In genomic region chr2:173278846-173279580, GRCm38 (mm10) we compare ENCODE assay signal across 9 mouse cellular contexts. TPM values are rescaled to one million over a fixed set of nuclear protein-coding genes. Genes with fewer than 3 reads are reported as not detected.
DNase-seq lines count a peak whose midpoint lies in the region; ATAC-seq and TF ChIP-seq lines count a peak whose summit lies in the region.
"Had no signal": no experiment of that assay in that cellular context is flagged by ENCODE, and none has a peak within 500 bp of the region (broad histone marks: within the 10 kb centered on the region; RNA-seq: fewer than 3 reads in every experiment).

No protein-coding gene starts in this region.

- WGBS in liver, adult 2 months = 84% methylated on average over 16 of the region's 16 CpGs
- 69% methylated on average over 16 of the region's 16 CpGs for WGBS in liver, embryonic 11.5 days

- no peaks in the 10 kb centered on the region for H3K27me3 ChIP-seq in liver, adult 2 months (ENCODE audit: control insufficient read depth, insufficient read depth, low read length)
- H3K27me3 ChIP-seq in liver, embryonic 11.5 days (replicated peaks; ENCODE audit: control insufficient read depth, insufficient read depth, low read length) = peaks cover 41% of the 10 kb centered on the region
- 0 out of 2 replicates have a peak, but pooled peaks cover 3% of the 10 kb centered on the region for H3K27me3 ChIP-seq in splenic B cell, adult 2 months (ENCODE audit: control insufficient read depth, insufficient read depth, low read length, poor library complexity, severe bottlenecking)

- H3K4me1 ChIP-seq in liver, adult 2 months (ENCODE audit: control insufficient read depth, insufficient read depth, low read length) = peaks cover 11% of the 10 kb centered on the region
- H3K4me1 ChIP-seq in liver, embryonic 11.5 days (replicated peaks; ENCODE audit: control insufficient read depth, insufficient read depth, low read length) = no peaks in the 10 kb centered on the region
- H3K4me1 ChIP-seq in brown adipose tissue, adult 24 weeks (ENCODE audit: control insufficient read depth, insufficient read depth, insufficient read length, low read length) = peaks cover 7% of the 10 kb centered on the region

- ATAC-seq in cerebellum, adult (ENCODE audit: insufficient number of reproducible peaks, low FRiP score, low TSS enrichment) = no peak
- ATAC-seq in liver, embryonic 11.5 days (replicated peaks; ENCODE audit: low FRiP score) = no peak

- H3K9me3 ChIP-seq in liver, embryonic 11.5 days (ENCODE audit: control insufficient read depth, low read length) = no peaks in the 10 kb centered on the region

- no peaks in the 10 kb centered on the region for H3K79me2 ChIP-seq in liver, adult 2 months (ENCODE audit: control insufficient read depth, insufficient read depth, low read length)

- H3K27ac ChIP-seq in liver, adult 2 months (replicated peaks; ENCODE audit: insufficient read depth, low read depth, low read length) = no peak overlapping the region
- no peak overlapping the region for H3K27ac ChIP-seq in liver, embryonic 11.5 days (ENCODE audit: low read depth, low read length)
- H3K27ac ChIP-seq in brown adipose tissue, adult 24 weeks (replicated peaks; ENCODE audit: low read depth, low read length) = peak overlapping the region; percentile 96

- H3K4me3 ChIP-seq in liver, adult 2 months (ENCODE audit: insufficient read depth, low read depth, low read length) = no peak overlapping the region
- no peak overlapping the region for H3K4me3 ChIP-seq in liver, embryonic 11.5 days (ENCODE audit: low read depth, low read length)
- H3K4me3 ChIP-seq in brown adipose tissue, adult 24 weeks (ENCODE audit: insufficient read depth, low read depth, low read length) = no peak overlapping the region

- TF ChIP-seq CTCF in liver, adult 2 months (IDR thresholded peaks at IDR 0.05; ENCODE audit: low read depth, low read length) = peak; percentile 50; the same call in 1 of the 2 replicates

- H3K4me2 ChIP-seq in liver, embryonic 11.5 days = no peak overlapping the region

- no peaks in the 10 kb centered on the region for H3K36me3 ChIP-seq in liver, adult 2 months (ENCODE audit: control insufficient read depth, insufficient read depth, low read length)
- no peaks in the 10 kb centered on the region for H3K36me3 ChIP-seq in liver, embryonic 11.5 days (ENCODE audit: control insufficient read depth, insufficient read depth, low read length)
- H3K36me3 ChIP-seq in splenic B cell, adult 2 months (ENCODE audit: control insufficient read depth, insufficient read depth, low read length, poor library complexity, severe bottlenecking) = no peaks in the 10 kb centered on the region

- H3K9ac ChIP-seq in liver, adult 2 months (ENCODE audit: low read depth, low read length) = no peak overlapping the region
- no peak overlapping the region for H3K9ac ChIP-seq in liver, embryonic 11.5 days (ENCODE audit: low read depth, low read length)

- TF ChIP-seq POLR2A in liver, adult 2 months (IDR thresholded peaks at IDR 0.05; ENCODE audit: extremely low read depth, insufficient read depth, low read length) = no peak

- peak; percentile 42 to 48 for DNase-seq in cerebellum, postnatal 10 days
- no peak for DNase-seq in liver, adult 2 months (ENCODE audit: extremely low read depth, low read depth, low spot score)
- DNase-seq in liver, embryonic 11.5 days (ENCODE audit: low spot score) = no peak
- peak; percentile 67 for DNase-seq in splenic B cell, adult 2 months (ENCODE audit: low read depth, low spot score)
- DNase-seq in frontal cortex, adult 2 months (ENCODE audit: extremely low spot score in 1 of 2, low spot score in 1 of 2) = no peak
- DNase-seq in cerebellum, adult 9-10 months = no peak
- DNase-seq: gastrocnemius, postnatal 10 days had no signal

RNA-seq across cellular contexts. Expression of gene Pmepa1, which starts 2.7 kb away (rescaled TPM):
- 0.28 and 0.60 TPM in 2 replicates for total RNA-seq in liver, adult 2 months (2014; rRNA removed)
- polyA plus RNA-seq in liver, adult 2 months (2012; rRNA removed) = 1.8 and 4.1 TPM in 2 replicates
- polyA plus RNA-seq in liver, embryonic 11.5 days (2014; fragmentation: Nextera tagmentation; extraction: Ambion mirVana) = 0.95 and 1.2 TPM in 2 replicates
- polyA plus RNA-seq in brown adipose tissue, adult 24 weeks (2012; ENCODE audit: insufficient read depth, insufficient read length, missing spikeins) = 108 and 141 TPM in 2 replicates
- 40.4 and 57.2 TPM in 2 replicates for polyA plus RNA-seq in frontal cortex, adult 2 months (2012; rRNA removed)

Comparison
In these comparisons a context has a peak if more than half of its experiments do, and no peak if none do; other contexts are left out.
1. DNase-seq: peak in cerebellum, postnatal 10 days (2 of 2) and splenic B cell, adult 2 months (single experiment); none in liver, adult 2 months (single experiment), liver, embryonic 11.5 days (single experiment), frontal cortex, adult 2 months (0 of 2) and cerebellum, adult 9-10 months (single experiment).